Mouse (Mus musculus) testis, adult 2 months (tissue): ENCODE results near the gene Mettl14. TPM values are rescaled to one million over a fixed set of nuclear protein-coding genes. Genes with fewer than 3 reads are reported as not detected.
"Not testable (repeated sequence)": the region's sequence is repeated elsewhere in the genome, so short reads cannot be mapped to it uniquely, and the experiment has no call there.

Source experiments
- H3K27ac ChIP-seq: fragments of 200-500 bp; 2 replicates; pipeline ENCODE4 v1.5.1; 2012; ENCODE audit warnings: low read depth, low read length; ENCODE audit not compliant: control insufficient read depth, insufficient read depth
- H3K27me3 ChIP-seq: fragments of 200-500 bp; 2 replicates; pipeline ENCODE4 v1.6.1; 2012; ENCODE audit warnings: mild to moderate bottlenecking, low read length, moderate library complexity; ENCODE audit not compliant: control insufficient read depth, insufficient read depth
- H3K36me3 ChIP-seq: fragments of 200-500 bp; 2 replicates; pipeline ENCODE4 v1.6.1; 2012; ENCODE audit warnings: mild to moderate bottlenecking, low read length; ENCODE audit not compliant: control insufficient read depth, insufficient read depth
- H3K4me1 ChIP-seq: fragments of 200-500 bp; 2 replicates; pipeline ENCODE4 v1.6.1; 2012; ENCODE audit warnings: low read length; ENCODE audit not compliant: control insufficient read depth, insufficient read depth
- H3K4me3 ChIP-seq: fragments of 200-500 bp; 2 replicates; pipeline ENCODE4 v1.5.1; 2012; ENCODE audit warnings: low read depth, mild to moderate bottlenecking, low read length, moderate library complexity, mixed read lengths; ENCODE audit not compliant: control insufficient read depth
- CTCF ChIP-seq: fragments of 200-500 bp; IDR thresholded peaks from 2 replicates; pipeline ENCODE4 v1.5.1; 2012; ENCODE audit warnings: low read depth, mild to moderate bottlenecking, inconsistent platforms, low read length, moderate library complexity; ENCODE audit not compliant: control insufficient read depth, insufficient read depth, insufficient replicate concordance
- POLR2A ChIP-seq: fragments of 200-500 bp; IDR thresholded peaks from 2 replicates; pipeline ENCODE4 v1.6.1; 2012; ENCODE audit warnings: low read depth, mild to moderate bottlenecking, inconsistent platforms, low read length, moderate library complexity; ENCODE audit not compliant: control insufficient read depth
- polyA plus RNA-seq: library from polyadenylated mRNA; depleted of rRNA; stranded (reverse); fragments of >200 nt; gene quantifications from 2 replicates; pipeline ENCODE4 v1.2.3, GENCODE M21; 2012

Gene Mettl14
- polyA plus RNA-seq, 1 experiment = 4.5 TPM

GRCm38 (mm10) chr3:123413173-123413572, 27.3 kb upstream of the Mettl14 start:
- Histone ChIP-seq H3K27ac (no peak overlapping the region), H3K36me3 (no peaks in the 10 kb centered on the region), H3K4me1 (no peaks in the 10 kb centered on the region), H3K27me3 (no peaks in the 10 kb centered on the region), H3K4me3 (no peak overlapping the region)
- TF ChIP-seq CTCF = no peak

- Histone ChIP-seq H3K27ac (no peak overlapping the region), H3K4me3 (no peak overlapping the region), H3K36me3 (no peaks in the 10 kb centered on the region), H3K4me1 (no peaks in the 10 kb centered on the region), H3K27me3 (no peaks in the 10 kb centered on the region)
- TF ChIP-seq CTCF (no peak), POLR2A (no peak)
Measured at GRCm38 (mm10) chr3:123411821-123412578, 26.1 kb upstream of the Mettl14 start.

- TF ChIP-seq POLR2A (no peak), CTCF (no peak)
- Histone ChIP-seq H3K36me3 (no peaks in the 10 kb centered on the region), H3K4me1 (no peaks in the 10 kb centered on the region), H3K27me3 (no peaks in the 10 kb centered on the region), H3K27ac (no peak overlapping the region), H3K4me3 (no peak overlapping the region)
Measured at GRCm38 (mm10) chr3:123404945-123405344, 19.0 kb upstream of the Mettl14 start.

- H3K36me3 ChIP-seq = no peaks in the 10 kb centered on the region
- no peaks in the 10 kb centered on the region for H3K4me1 ChIP-seq
- H3K27ac ChIP-seq = no peak overlapping the region
- no peaks in the 10 kb centered on the region for H3K27me3 ChIP-seq
- TF ChIP-seq CTCF = no peak
- TF ChIP-seq POLR2A = no peak
- no peak overlapping the region for H3K4me3 ChIP-seq
Measured at GRCm38 (mm10) chr3:123397562-123398481, 11.9 kb upstream of the Mettl14 start.

GRCm38 (mm10) chr3:123395611-123396010, 9.7 kb upstream of the Mettl14 start:
- Histone ChIP-seq H3K27me3 (no peaks in the 10 kb centered on the region), H3K4me3 (no peak overlapping the region)
- no peak for TF ChIP-seq CTCF
- no peak for TF ChIP-seq POLR2A

GRCm38 (mm10) chr3:123391180-123391579, 5.3 kb upstream of the Mettl14 start:
- H3K4me3 ChIP-seq = no peak overlapping the region
- no peaks in the 10 kb centered on the region for H3K27me3 ChIP-seq
- H3K4me1 ChIP-seq = no peaks in the 10 kb centered on the region
- TF ChIP-seq CTCF = no peak
- no peak for TF ChIP-seq POLR2A
- H3K27ac ChIP-seq = no peak overlapping the region
- H3K36me3 ChIP-seq = no peaks in the 10 kb centered on the region

More at GRCm38 (mm10) chr3:123395611-123396010, 9.7 kb upstream of the Mettl14 start:
- Histone ChIP-seq H3K4me1 (no peaks in the 10 kb centered on the region), H3K27ac (no peak overlapping the region), H3K36me3 (no peaks in the 10 kb centered on the region)

GRCm38 (mm10) chr3:123386157-123386780, 361 bp upstream of the Mettl14 start:
- H3K27me3 ChIP-seq, H3K4me1 ChIP-seq, H3K36me3 ChIP-seq: not testable (repeated sequence)
- H3K4me3 ChIP-seq = peak overlapping the region; percentile 99
- H3K27ac ChIP-seq = peak overlapping the region; percentile 92
